Comparison of ENCODE assay signal across 8 mouse cellular contexts in genomic region chr1:157443026-157443722, GRCm38 (mm10). TPM values are rescaled to one million over a fixed set of nuclear protein-coding genes. Genes with fewer than 3 reads are reported as not detected.
DNase-seq lines count a peak whose midpoint lies in the region; ATAC-seq and TF ChIP-seq lines count a peak whose summit lies in the region.

No protein-coding gene starts in this region.

- H3K9ac ChIP-seq in embryonic facial prominence, embryonic 13.5 days: no peak overlapping the region
- peak overlapping the region; percentile 32; the same call in 1 of the 2 replicates for H3K9ac ChIP-seq in heart, postnatal 0 days (replicated peaks; ENCODE audit: low read depth, low read length)
- no peak overlapping the region for H3K9ac ChIP-seq in lung, postnatal 0 days (replicated peaks; ENCODE audit: low read depth)

- H3K36me3 ChIP-seq in embryonic facial prominence, embryonic 13.5 days: no peaks in the 10 kb centered on the region
- H3K36me3 ChIP-seq in heart, postnatal 0 days (replicated peaks; ENCODE audit: control insufficient read depth, insufficient read depth, low read length): no peaks in the 10 kb centered on the region
- no peaks in the 10 kb centered on the region for H3K36me3 ChIP-seq in lung, postnatal 0 days (ENCODE audit: insufficient read depth, low read length)

- no peaks in the 10 kb centered on the region for H3K9me3 ChIP-seq in embryonic facial prominence, embryonic 13.5 days
- H3K9me3 ChIP-seq in heart, postnatal 0 days (replicated peaks; ENCODE audit: control insufficient read depth, low read length): no peaks in the 10 kb centered on the region
- no peaks in the 10 kb centered on the region for H3K9me3 ChIP-seq in lung, postnatal 0 days (ENCODE audit: low read length)

- no peak for TF ChIP-seq CTCF in heart, postnatal 0 days (IDR thresholded peaks at IDR 0.05; ENCODE audit: low read depth)
- TF ChIP-seq CTCF in lung, postnatal 0 days (IDR thresholded peaks at IDR 0.05): no peak

- no peak overlapping the region for H3K4me3 ChIP-seq in embryonic facial prominence, embryonic 13.5 days
- H3K4me3 ChIP-seq in heart, postnatal 0 days (ENCODE audit: low read depth, low read length): peak overlapping the region; percentile 26
- H3K4me3 ChIP-seq in lung, postnatal 0 days (ENCODE audit: low read depth, low read length): no peak overlapping the region

- H3K4me2 ChIP-seq in embryonic facial prominence, embryonic 13.5 days: peak overlapping the region; percentile 26
- H3K4me2 ChIP-seq in heart, postnatal 0 days (ENCODE audit: low read depth, low read length): peak overlapping the region; percentile 60
- peak overlapping the region; percentile 33; the same call in 1 of the 2 replicates for H3K4me2 ChIP-seq in lung, postnatal 0 days (replicated peaks; ENCODE audit: low read depth, low read length)

- peak; percentile 82 for TF ChIP-seq EP300 in heart, postnatal 0 days (IDR thresholded peaks at IDR 0.05; ENCODE audit: low read depth)
- TF ChIP-seq EP300 in lung, postnatal 0 days (IDR thresholded peaks at IDR 0.05): peak; percentile 51

- peak; percentile 30 for DNase-seq in ZHBTc4 (ENCODE audit: low read depth, low spot score)
- DNase-seq in heart, postnatal 0 days (ENCODE audit: low spot score): peak; percentile 78
- DNase-seq in kidney, postnatal 25 days: peak; percentile 50 to 81
- peak; percentile 47 for DNase-seq in lung, postnatal 0 days (ENCODE audit: low spot score)
- peak; percentile 25 for DNase-seq in right cerebral cortex, postnatal 14 days
- DNase-seq in thymus, postnatal 0 days (ENCODE audit: low spot score): no peak
- no peak for DNase-seq in spleen, adult 18-20 months

- H3K4me1 ChIP-seq in embryonic facial prominence, embryonic 13.5 days: peaks cover 24% of the 10 kb centered on the region
- H3K4me1 ChIP-seq in heart, postnatal 0 days (ENCODE audit: control insufficient read depth, insufficient read depth): peaks cover 26% of the 10 kb centered on the region
- no peaks in the 10 kb centered on the region for H3K4me1 ChIP-seq in lung, postnatal 0 days (ENCODE audit: insufficient read depth, low read depth, low read length)

- H3K27ac ChIP-seq in embryonic facial prominence, embryonic 13.5 days: no peak overlapping the region
- peak overlapping the region; percentile 95 for H3K27ac ChIP-seq in heart, postnatal 0 days (ENCODE audit: low read depth)
- peak overlapping the region; percentile 66; the same call in 1 of the 2 replicates for H3K27ac ChIP-seq in lung, postnatal 0 days (ENCODE audit: low read length)

- 21% methylated on average over 14 of the region's 14 CpGs for WGBS in embryonic facial prominence, embryonic 13.5 days
- 10% methylated on average over 14 of the region's 14 CpGs for WGBS in heart, postnatal 0 days
- WGBS in lung, postnatal 0 days: 27% methylated on average over 14 of the region's 14 CpGs

- H3K27me3 ChIP-seq in embryonic facial prominence, embryonic 13.5 days: peaks cover 27% of the 10 kb centered on the region
- no peaks in the 10 kb centered on the region for H3K27me3 ChIP-seq in heart, postnatal 0 days (ENCODE audit: control insufficient read depth, insufficient read depth, low read length)
- H3K27me3 ChIP-seq in lung, postnatal 0 days (replicated peaks; ENCODE audit: insufficient read depth, low read length): no peaks in the 10 kb centered on the region

- no peak for ATAC-seq in embryonic facial prominence, embryonic 13.5 days (ENCODE audit: insufficient number of reproducible peaks, insufficient read depth, low FRiP score, low TSS enrichment, low read depth)
- ATAC-seq in heart, postnatal 0 days (ENCODE audit: insufficient read depth, low read depth): peak; percentile 80
- ATAC-seq in lung, postnatal 0 days: peak; percentile 60

RNA-seq across cellular contexts. Expression of gene Cryzl2, which starts 15.2 kb away (rescaled TPM):
- 9.3 and 12.4 TPM in 2 replicates for polyA plus RNA-seq in embryonic facial prominence, embryonic 13.5 days (2015; fragmentation: Nextera tagmentation; extraction: Ambion mirVana)
- total RNA-seq in heart, postnatal 0 days (2014; rRNA removed; ENCODE audit: low replicate concordance): 31.0 and 45.7 TPM in 2 replicates
- polyA plus RNA-seq in heart, postnatal 0 days (2015; fragmentation: Nextera tagmentation; extraction: Ambion mirVana): 38.1 and 38.5 TPM in 2 replicates
- polyA plus RNA-seq in lung, postnatal 0 days (2015; fragmentation: Nextera tagmentation; extraction: Ambion mirVana): 9.4 and 9.8 TPM in 2 replicates
- polyA plus RNA-seq in thymus, postnatal 0 days (2015; fragmentation: Nextera tagmentation; extraction: Ambion mirVana): 10.1 and 10.5 TPM in 2 replicates

RNA-seq across cellular contexts. Expression of gene Rasal2, which starts 30.8 kb away (rescaled TPM):
- polyA plus RNA-seq in embryonic facial prominence, embryonic 13.5 days (2015; fragmentation: Nextera tagmentation; extraction: Ambion mirVana): 9.9 and 10.4 TPM in 2 replicates
- 28.9 and 35.9 TPM in 2 replicates for total RNA-seq in heart, postnatal 0 days (2014; rRNA removed; ENCODE audit: low replicate concordance)
- polyA plus RNA-seq in heart, postnatal 0 days (2015; fragmentation: Nextera tagmentation; extraction: Ambion mirVana): 18.5 and 20.2 TPM in 2 replicates
- 15.3 and 19.8 TPM in 2 replicates for polyA plus RNA-seq in lung, postnatal 0 days (2015; fragmentation: Nextera tagmentation; extraction: Ambion mirVana)
- 2.4 and 3.9 TPM in 2 replicates for polyA plus RNA-seq in thymus, postnatal 0 days (2015; fragmentation: Nextera tagmentation; extraction: Ambion mirVana)

Comparison
In these comparisons a context has a peak if more than half of its experiments do, and no peak if none do; other contexts are left out.
1. DNase-seq: peak in ZHBTc4 (single experiment), heart, postnatal 0 days (single experiment), kidney, postnatal 25 days (2 of 2), lung, postnatal 0 days (single experiment) and right cerebral cortex, postnatal 14 days (single experiment); none in thymus, postnatal 0 days (single experiment) and spleen, adult 18-20 months (0 of 2).
2. Peak in every context shown above with its lines, with median percentiles within 50 percentile points of each other: H3K4me2 ChIP-seq.